Mouse (Mus musculus) fat pad, adult 2 months (tissue): ENCODE data around the gene Mup21.
"Not testable (repeated sequence)": the region's sequence is repeated elsewhere in the genome, so short reads cannot be mapped to it uniquely, and the experiment has no call there.

Source experiments
- DNase-seq: peaks from one replicate; pipeline ENCODE4 v3.0.0-alpha.2; 2011; ENCODE audit warnings: low read depth, low spot score; ENCODE audit errors: extremely low read depth

Gene Mup21

DNA sequence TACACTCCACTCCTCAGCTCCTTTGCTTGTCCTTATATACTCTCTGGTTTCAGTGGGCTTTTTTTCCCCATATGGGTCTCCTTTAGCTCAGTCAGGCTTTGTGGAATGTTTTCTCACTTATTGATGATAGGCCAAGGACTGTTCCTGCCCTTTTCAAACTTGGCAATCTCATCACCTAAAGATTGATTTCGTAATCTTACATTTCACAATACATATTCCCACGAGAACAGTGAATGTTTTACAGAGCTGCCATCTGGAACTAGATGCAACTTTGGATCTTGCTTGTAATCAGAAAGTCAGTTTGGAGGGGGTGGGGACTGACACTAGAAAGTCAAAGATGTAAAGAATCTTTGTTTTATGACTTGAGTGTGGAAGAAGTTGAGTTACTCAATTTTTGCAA, at the start of gene Mup21:
Gene Mup21, minus strand, starts transcription at position 53 of the 400 bp plus-strand sequence.
- no peak for DNase-seq

DNA sequence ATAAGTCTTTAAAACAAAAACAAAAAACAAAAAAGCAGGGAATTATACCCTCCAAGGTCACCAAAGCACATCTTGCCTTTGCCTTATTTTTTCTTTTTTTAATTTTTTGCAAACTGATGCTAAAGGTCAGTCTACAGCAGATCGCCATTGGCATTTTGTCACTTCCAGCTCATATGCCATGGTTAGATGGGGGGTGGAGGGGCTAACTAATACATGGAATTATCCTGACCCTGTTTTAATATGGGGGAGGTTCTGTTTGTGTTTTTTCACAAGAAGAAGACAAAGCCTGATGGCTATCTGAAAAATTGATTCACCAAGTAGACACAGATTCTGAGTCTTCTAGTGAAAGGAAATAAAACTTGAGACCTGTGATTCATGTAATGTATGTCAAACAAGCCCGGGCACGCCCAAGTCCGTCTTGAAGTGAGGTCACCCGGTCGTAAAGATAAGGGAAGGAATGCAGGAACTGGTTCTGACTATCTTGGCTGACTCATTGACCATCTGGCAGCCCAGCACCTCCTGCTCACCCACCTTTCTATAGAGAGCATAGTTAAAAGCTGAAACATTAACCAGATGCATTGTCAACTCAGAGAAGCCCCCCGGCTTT, 49.4 kb upstream of the Mup21 start:
- no peak for DNase-seq

- DNase-seq, result no peak
Measured at GRCm38 (mm10) chr4:62188778-62189177, 38.1 kb upstream of the Mup21 start.

DNA sequence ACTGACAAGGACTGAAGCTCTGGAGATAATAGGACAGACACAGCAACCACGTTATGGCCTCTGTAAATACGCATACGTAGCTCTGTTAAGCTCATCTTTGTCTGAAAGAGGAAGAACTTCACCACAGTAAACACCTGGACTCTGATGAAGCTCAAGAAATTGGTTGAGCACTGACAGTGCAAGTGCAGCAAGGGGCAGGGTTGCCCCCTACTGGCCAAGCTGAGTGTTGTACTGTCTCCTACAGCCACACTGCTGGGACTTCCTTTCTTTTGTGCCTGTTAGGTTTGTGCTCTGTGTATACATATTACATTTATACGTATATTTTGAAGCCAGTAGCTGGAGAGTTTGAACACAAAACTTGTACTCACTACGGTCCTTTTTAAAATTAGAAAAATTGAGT, 26.6 kb upstream of the Mup21 start:
- no peak for DNase-seq

DNA sequence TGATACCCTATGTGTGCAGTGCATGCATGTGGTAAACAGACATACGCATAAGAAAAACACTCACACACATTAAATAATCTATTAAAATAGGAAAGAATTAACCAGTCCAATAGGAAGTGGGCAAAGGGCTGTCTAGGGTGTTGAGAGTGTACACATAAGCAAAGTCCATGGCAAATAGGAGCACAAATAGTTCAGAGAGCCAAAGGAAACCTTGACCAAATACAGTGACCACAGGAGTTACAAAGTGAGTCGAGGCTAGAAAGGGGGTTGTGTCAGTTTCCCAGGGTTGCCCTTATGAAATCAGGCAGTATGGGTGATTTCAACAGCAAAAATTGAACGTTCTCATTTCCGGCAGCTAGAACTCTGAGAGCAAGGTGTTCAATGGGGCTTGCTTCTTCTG, 23.8 kb upstream of the Mup21 start:
- no peak for DNase-seq

DNA sequence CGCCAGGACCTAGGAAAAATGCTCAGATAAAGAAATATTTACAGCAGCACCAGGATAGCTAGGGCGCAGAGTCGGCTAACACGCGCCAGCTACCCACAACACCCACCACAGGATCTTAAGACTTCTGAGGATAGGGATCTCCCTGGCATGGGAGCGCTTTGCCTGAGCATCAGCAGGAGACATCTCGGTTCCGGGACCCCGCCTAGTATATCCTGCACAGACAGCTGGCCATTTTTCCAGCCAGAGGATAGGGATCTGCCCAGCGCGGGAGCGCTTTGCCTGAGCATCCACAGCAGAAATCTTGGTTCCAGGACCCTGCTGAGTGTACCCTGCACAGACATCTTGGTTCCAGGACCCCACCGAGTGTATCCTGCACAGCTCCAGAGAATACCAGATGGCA, 17.0 kb upstream of the Mup21 start:
- not testable (repeated sequence) for DNase-seq

- no peak for DNase-seq
Measured at GRCm38 (mm10) chr4:62158401-62158800, 7.7 kb upstream of the Mup21 start.

DNA sequence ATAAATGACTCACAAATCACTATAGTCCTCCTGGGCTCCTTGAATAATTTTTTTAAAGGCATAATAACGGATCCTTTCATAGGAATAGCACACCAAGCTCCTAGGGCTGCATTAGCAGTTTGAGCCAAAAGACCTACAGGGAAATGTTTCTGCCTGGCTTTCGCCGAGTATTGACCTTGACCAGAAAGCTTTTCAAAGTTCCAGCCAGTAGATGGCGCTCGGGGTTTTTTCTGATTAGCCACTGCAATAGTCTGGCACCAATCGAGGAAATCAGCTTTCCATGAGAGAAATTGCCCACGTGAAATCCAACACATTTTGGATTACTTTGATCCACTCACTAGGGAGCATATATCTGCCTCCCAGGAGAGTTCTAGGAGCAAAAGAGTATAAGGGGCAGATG, 17.0 kb downstream of the Mup21 start:
- DNase-seq, result no peak

- DNase-seq, result not testable (repeated sequence)
Measured at GRCm38 (mm10) chr4:62103366-62103765, 47.3 kb downstream of the Mup21 start.
